Mouse (Mus musculus) hindbrain, embryonic 16.5 days (tissue): ENCODE results near the gene C8a. TPM values are rescaled to one million over a fixed set of nuclear protein-coding genes. Genes with fewer than 3 reads are reported as not detected.

Experiments used
- ATAC-seq: fragments of 200-750 bp; cut with Nextera tagmentation; 2 replicates; pipeline ENCODE4 v1.8.0; 2017; ENCODE audit warnings: moderate TSS enrichment, moderate library complexity
- H3K27ac ChIP-seq: fragments of 300-500 bp; sonication (generic); 2 replicates; pipeline ENCODE4 v1.5.1; 2014; ENCODE audit warnings: low read depth, mild to moderate bottlenecking, control low read depth, low read length, moderate library complexity
- H3K27me3 ChIP-seq: fragments of 300-500 bp; sonication (generic); replicated peaks from 2 replicates; pipeline ENCODE4 v1.6.1; 2014; ENCODE audit warnings: low read length; ENCODE audit not compliant: control insufficient read depth, insufficient read depth
- H3K36me3 ChIP-seq: fragments of 300-500 bp; sonication (generic); 2 replicates; pipeline ENCODE4 v1.6.1; 2014; ENCODE audit warnings: mild to moderate bottlenecking, low read length, moderate library complexity, mixed read lengths; ENCODE audit not compliant: control insufficient read depth, insufficient read depth
- H3K4me1 ChIP-seq: fragments of 300-500 bp; sonication (generic); 2 replicates; pipeline ENCODE4 v1.6.1; 2014; ENCODE audit warnings: low read depth, low read length; ENCODE audit not compliant: control insufficient read depth, insufficient read depth
- H3K4me2 ChIP-seq: fragments of 300-500 bp; sonication (generic); 2 replicates; pipeline ENCODE4 v1.6.1; 2014; ENCODE audit warnings: mild to moderate bottlenecking, low read length, control low read depth, moderate library complexity
- H3K4me3 ChIP-seq: fragments of 300-500 bp; sonication (generic); 2 replicates; pipeline ENCODE4 v1.5.1; 2014; ENCODE audit warnings: mild to moderate bottlenecking, low read length, control low read depth, moderate library complexity
- H3K9ac ChIP-seq: fragments of 300-500 bp; sonication (generic); 2 replicates; pipeline ENCODE4 v1.6.1; 2014; ENCODE audit warnings: low read depth, mild to moderate bottlenecking, control low read depth, low read length, moderate library complexity
- H3K9me3 ChIP-seq: fragments of 300-500 bp; sonication (generic); 2 replicates; pipeline ENCODE4 v1.6.1; 2014; ENCODE audit warnings: mild to moderate bottlenecking, low read length, moderate library complexity; ENCODE audit not compliant: control insufficient read depth
- WGBS: fragments of 180-500 bp; shearing (Covaris S2); extraction: QIAGEN DNeasy Blood & Tissue Kit; methylation state at CpG from one replicate; pipeline ENCODE4 v1.1.7; 2014; 5-methylcytosine and 5-hydroxymethylcytosine counted together
- polyA plus RNA-seq: library from polyadenylated mRNA; unstranded; fragments of >200 nt; fragmentation: Nextera tagmentation; extraction: Ambion mirVana; gene quantifications from 2 replicates; pipeline ENCODE4 v1.2.1, GENCODE M21; 2015

C8a gene
- polyA plus RNA-seq = not detected in 2 replicates

GRCm38 (mm10) chr4:104876323-104876722, at the start of gene C8a:
C8a (minus strand) TSS chr4:104876398.
- Histone ChIP-seq H3K36me3 (no peaks in the 10 kb centered on the region), H3K27ac (no peak within 1 kb of the TSS), H3K4me2 (no peak within 1 kb of the TSS), H3K9ac (no peak within 1 kb of the TSS), H3K4me1 (no peaks in the 10 kb centered on the region), H3K4me3 (no peak within 1 kb of the TSS), H3K27me3 (no peaks in the 10 kb centered on the region), H3K9me3 (no peaks in the 10 kb centered on the region)
- ATAC-seq = no peak
- 84% methylated on average over 3 of the region's 3 CpGs for WGBS

DNA sequence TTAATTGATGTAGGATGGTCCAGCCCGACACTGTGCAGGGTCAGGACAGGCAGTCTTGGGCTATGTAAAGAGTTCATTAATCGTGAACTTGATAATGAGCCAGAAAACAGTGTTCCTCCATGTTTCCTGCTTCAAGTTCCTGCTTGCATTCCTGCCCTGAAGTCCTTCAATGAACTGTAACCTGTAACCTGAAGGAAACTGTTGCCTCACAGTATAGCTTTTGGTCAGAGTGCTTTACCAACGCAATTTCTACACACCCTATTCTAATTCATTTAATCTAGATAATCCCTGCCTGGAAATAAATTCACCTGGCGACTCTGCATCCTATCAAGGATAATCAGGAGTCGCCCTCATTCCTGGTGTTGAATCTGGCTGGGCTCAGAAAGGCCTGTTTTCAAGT, 49.2 kb upstream of the C8a start:
- ATAC-seq = no peak
- Histone ChIP-seq H3K36me3 (no peaks in the 10 kb centered on the region), H3K27ac (no peak overlapping the region), H3K27me3 (no peaks in the 10 kb centered on the region), H3K9ac (no peak overlapping the region), H3K4me1 (no peaks in the 10 kb centered on the region), H3K9me3 (no peaks in the 10 kb centered on the region), H3K4me2 (no peak overlapping the region), H3K4me3 (no peak overlapping the region)
- 91% methylated on average over 5 of the region's 5 CpGs for WGBS

GRCm38 (mm10) chr4:104918017-104918416, 41.8 kb upstream of the C8a start:
- Histone ChIP-seq H3K4me1 (no peaks in the 10 kb centered on the region; the same call in 1 of the 2 replicates), H3K27ac (no peak overlapping the region), H3K36me3 (no peaks in the 10 kb centered on the region), H3K4me3 (no peak overlapping the region), H3K4me2 (no peak overlapping the region), H3K9me3 (no peaks in the 10 kb centered on the region), H3K9ac (no peak overlapping the region), H3K27me3 (0 out of 2 replicates have a peak, but pooled peaks cover 2% of the 10 kb centered on the region)
- WGBS = 85% methylated on average over 6 of the region's 6 CpGs
- ATAC-seq = no peak

DNA sequence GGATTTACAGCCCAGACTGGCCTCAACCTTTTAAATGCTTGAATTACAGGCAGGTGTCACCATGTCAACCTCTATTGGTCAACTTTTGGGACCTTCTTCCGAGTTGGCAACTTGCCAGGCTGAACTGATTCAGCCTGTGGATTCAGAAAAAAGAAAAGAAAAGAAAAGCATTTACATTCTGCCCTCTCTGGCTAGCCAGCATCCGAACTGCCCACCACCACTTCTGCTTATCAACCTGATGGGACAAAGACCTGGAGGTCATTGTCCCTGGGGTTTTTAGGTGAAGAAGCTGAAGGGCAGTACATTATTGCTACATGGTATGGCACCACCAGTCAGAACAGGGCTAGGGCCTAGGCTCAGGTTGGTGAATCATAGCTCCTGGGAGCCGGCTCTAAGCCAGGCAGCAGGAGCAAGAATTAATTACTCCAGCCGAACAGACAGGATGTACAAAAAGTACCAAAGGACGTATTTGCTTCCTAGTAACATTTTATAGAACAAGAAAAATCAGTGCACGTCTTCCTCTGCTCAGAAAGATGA, 38.6 kb upstream of the C8a start:
- H3K27me3 ChIP-seq = 0 out of 2 replicates have a peak, but pooled peaks cover 5% of the 10 kb centered on the region
- no peak overlapping the region for H3K9ac ChIP-seq
- no peaks in the 10 kb centered on the region for H3K9me3 ChIP-seq
- no peak overlapping the region for H3K4me3 ChIP-seq
- no peaks in the 10 kb centered on the region; the same call in 1 of the 2 replicates for H3K4me1 ChIP-seq
- H3K27ac ChIP-seq = no peak overlapping the region
- H3K4me2 ChIP-seq = no peak overlapping the region
- no peak for ATAC-seq
- 58% methylated on average over 6 of the region's 6 CpGs for WGBS
- H3K36me3 ChIP-seq = no peaks in the 10 kb centered on the region

- H3K4me3 ChIP-seq = peak within 1 kb of the TSS; percentile 23; the same call in 1 of the 2 replicates
Measured at GRCm38 (mm10) chr4:104913291-104914129, 37.3 kb upstream of the C8a start, which contains the start of gene Fyb2. Fyb2 (plus strand) TSS chr4:104913456.

DNA sequence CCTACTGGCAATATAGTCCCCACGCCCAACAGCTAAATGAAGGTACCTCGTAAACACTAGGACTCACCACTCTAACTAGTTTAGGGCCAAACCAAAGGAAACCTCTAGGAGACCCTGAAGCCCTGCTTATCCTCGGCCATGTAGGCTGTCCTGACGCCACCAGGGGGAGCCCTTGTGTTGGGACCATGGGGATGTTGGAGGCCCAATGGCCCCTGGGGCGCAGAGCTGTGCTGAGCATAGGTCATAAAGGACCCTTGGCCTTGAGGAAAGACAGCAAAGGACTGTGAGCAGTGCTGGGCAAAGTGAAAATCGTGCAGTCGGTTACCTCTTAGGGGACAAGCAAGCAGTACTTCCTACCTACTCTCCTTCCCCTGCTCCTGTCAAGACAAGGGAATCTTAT, 35.5 kb upstream of the C8a start:
- no peak for ATAC-seq
- Histone ChIP-seq H3K9me3 (no peaks in the 10 kb centered on the region), H3K27ac (no peak overlapping the region), H3K36me3 (no peaks in the 10 kb centered on the region), H3K27me3 (0 out of 2 replicates have a peak, but pooled peaks cover 5% of the 10 kb centered on the region), H3K4me2 (no peak overlapping the region), H3K9ac (no peak overlapping the region), H3K4me3 (no peak overlapping the region), H3K4me1 (no peaks in the 10 kb centered on the region; the same call in 1 of the 2 replicates)
- WGBS = 37% methylated on average over 7 of the region's 7 CpGs

More at GRCm38 (mm10) chr4:104913291-104914129, 37.3 kb upstream of the C8a start, which contains the start of gene Fyb2:
- 0 out of 2 replicates have a peak, but pooled peaks cover 5% of the 10 kb centered on the region for H3K27me3 ChIP-seq
- no peak for ATAC-seq
- 23% methylated on average over 22 of the region's 23 CpGs for WGBS
- H3K27ac ChIP-seq = no peak within 1 kb of the TSS
- no peaks in the 10 kb centered on the region; the same call in 1 of the 2 replicates for H3K4me1 ChIP-seq
- peak within 1 kb of the TSS; percentile 47 for H3K4me2 ChIP-seq
- peak within 1 kb of the TSS; percentile 31; the same call in 1 of the 2 replicates for H3K9ac ChIP-seq
- H3K9me3 ChIP-seq = no peaks in the 10 kb centered on the region
- H3K36me3 ChIP-seq = no peaks in the 10 kb centered on the region

DNA sequence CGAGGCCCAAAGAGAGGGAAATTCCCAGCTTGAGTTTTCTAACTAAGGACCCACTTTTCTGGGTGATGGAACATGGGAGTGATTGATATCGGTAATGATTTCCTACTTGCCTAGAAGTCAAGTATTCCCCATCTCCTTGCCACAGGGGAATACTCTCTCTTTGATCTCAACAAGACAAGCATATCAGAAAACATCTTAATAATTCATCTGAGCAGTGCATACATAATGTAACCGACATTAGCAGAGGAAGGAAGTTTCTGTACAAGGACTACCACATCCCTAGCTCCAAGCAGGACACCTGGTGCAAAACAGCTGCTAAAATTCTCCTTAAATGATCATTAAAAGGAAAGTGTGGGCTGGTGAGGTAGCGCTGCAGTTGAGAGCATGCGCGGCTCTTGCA, 28.9 kb upstream of the C8a start:
- no peak for ATAC-seq
- no peaks in the 10 kb centered on the region for H3K36me3 ChIP-seq
- H3K4me2 ChIP-seq = no peak overlapping the region
- no peak overlapping the region for H3K27ac ChIP-seq
- WGBS = 92% methylated on average over 6 of the region's 6 CpGs
- H3K9ac ChIP-seq = no peak overlapping the region
- no peaks in the 10 kb centered on the region for H3K27me3 ChIP-seq
- no peaks in the 10 kb centered on the region for H3K4me1 ChIP-seq
- H3K4me3 ChIP-seq = no peak overlapping the region
- no peaks in the 10 kb centered on the region for H3K9me3 ChIP-seq

- H3K4me1 ChIP-seq = no peaks in the 10 kb centered on the region
- no peak overlapping the region for H3K4me3 ChIP-seq
- H3K4me2 ChIP-seq = no peak overlapping the region
- no peak for ATAC-seq
- no peak overlapping the region for H3K9ac ChIP-seq
- no peaks in the 10 kb centered on the region for H3K36me3 ChIP-seq
- WGBS = 81% methylated on average over 2 of the region's 2 CpGs
- no peaks in the 10 kb centered on the region for H3K9me3 ChIP-seq
- H3K27me3 ChIP-seq = no peaks in the 10 kb centered on the region
- no peak overlapping the region for H3K27ac ChIP-seq
Measured at GRCm38 (mm10) chr4:104902836-104903235, 26.6 kb upstream of the C8a start.
